Mouse (Mus musculus): ENCODE measurements at regions not wholly inside any gene's neighbourhood (a gene's known extent, or its start where the extent isn't known, plus 50 kb on each side); places are given as distances from the start of the nearest gene placed in this dataset.

DNA sequence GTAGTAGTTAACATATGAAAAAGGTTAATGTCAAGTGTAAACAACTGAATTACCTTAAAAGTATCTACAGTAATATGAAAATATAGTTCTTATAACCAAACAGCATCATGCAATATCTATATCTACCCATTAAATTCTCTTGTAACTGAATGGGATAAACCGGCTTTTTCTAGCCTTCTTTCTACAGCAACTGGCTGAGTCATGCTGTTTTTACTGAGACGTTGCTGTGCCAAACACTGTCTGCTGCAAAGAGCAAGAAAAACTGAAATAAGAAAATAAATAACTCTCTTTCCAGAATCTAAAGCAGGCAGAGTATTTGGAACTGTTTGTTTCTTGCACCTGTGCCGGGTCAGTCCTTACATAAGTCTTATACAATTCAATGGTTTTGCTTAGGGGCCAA lies 74.0 kb downstream of the Nxf2 start:
- DNase-seq (ENCODE audit: low spot score in 2 of 2): no peak

DNA sequence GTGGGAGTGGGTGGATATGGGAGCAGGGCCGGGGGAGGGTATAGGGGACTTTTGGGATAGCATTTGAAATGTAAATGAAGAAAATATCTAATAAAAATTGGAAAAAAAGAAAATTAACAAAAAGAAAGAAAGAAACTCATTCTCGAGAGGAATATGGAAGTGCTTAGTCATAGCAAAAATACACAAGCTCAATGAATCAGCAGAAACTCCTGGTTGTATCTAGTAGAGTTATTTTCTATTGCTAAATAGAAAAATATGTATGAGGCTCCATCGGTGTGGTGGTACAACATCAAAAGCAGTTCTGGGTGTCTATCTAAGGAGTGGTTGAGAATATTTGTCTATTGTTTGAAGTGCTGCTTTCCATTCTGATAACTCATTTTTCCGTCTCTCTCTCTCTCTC lies 74.9 kb downstream of the Nxf2 start:
- DNase-seq (ENCODE audit: low spot score in 2 of 2): no peak

DNA sequence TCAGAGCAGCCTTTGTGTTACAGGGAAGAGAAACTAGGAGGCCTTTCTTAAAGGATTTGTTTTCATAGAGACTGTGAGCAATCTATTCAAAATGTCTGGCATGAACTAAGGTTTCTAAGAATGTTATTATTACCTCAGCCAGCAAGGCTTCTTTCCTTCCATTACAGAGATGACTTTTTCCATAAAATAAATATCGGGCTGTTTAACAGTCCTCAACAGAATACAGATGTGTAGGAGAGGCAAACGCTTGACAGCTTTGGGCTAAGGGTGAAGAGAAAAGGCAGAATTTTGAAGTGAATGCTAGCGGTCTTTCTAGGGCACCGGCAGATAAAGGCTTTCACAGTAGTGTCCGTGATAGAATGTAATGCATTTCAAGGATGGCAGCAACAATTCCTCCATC lies 73.3 kb upstream of the Armcx2 start:
- no peak for DNase-seq (ENCODE audit: low spot score in 2 of 2)

DNA sequence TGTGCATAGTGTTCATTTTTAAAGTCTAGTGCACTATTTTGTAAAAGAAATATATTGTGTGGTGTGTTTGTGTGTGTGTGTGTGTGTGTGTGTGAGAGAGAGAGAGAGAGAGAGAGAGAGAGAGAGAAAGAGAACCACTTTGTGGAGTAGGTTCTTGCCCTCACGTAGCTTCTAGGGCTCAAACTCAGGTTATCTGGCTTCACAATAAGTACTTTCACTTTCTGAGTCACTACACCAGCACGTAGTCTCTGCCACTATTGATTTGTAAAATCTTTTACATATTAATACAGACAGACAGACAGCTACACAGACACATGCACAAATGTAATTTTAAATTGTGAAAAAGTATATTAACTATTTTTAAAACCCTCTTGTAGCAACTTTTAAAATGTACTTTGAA lies 70.9 kb upstream of the Armcx2 start:
- DNase-seq (ENCODE audit: low spot score in 2 of 2): no peak

DNA sequence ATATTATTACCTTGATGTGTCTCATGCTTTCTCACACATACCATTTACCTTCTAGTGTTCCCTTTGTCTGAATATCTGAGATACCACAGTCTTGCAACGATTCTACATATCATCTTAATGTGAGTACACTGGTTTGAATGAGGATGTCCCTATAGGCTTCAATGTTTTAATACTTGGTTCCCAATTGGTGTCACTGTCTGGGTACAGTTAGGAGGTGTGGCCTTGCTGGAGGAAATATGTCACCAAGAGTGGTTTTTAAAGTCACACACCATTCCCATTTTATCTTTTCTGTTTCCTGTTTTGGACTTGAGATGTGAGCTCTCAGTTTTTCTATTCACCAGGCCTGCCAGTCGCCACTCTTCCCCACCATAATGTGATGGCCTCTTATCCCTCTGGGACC lies 69.8 kb upstream of the Armcx2 start:
- DNase-seq (ENCODE audit: low spot score in 2 of 2): no peak

DNA sequence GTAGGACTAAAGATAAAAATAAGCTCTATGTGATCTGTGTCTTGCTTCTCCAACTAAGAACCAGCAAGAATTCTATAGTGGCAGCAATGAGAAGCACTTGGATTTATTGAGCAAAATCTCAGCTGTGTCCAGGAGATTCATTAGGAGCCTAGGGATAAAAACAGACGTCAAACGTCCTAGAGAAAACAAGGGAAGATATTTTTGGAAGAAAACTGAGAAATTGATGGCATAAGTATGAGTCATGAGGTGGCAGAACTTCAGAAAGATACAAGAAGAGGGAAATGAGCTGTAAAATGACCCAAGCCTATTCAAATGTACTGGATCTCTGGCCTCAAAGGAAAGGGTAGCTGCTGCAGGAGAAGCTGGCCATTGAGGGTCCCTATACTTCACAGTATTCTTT lies 65.7 kb upstream of the Armcx2 start:
- no peak for DNase-seq (ENCODE audit: low spot score in 2 of 2)

DNA sequence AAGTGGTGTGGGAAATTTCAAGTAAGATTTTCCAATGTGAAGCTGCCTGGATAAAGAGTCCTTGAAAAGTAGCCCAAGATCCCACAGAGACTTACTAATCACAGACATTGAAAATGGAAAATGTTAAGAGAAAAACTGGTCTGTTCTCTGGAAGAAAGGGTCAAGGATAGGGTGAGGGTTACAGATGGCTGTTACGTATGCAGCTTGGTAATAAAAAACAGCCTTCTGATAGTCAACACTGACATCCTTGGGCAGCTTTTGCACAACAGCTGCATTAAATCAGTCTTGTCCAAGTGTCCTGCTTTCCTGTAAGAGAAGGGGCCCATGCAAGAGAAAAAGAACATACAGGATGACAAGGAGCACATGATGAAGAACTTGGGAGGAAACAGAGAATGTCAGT lies 64.6 kb upstream of the Armcx2 start:
- peak in 1 of 2 experiments; percentile 5 for DNase-seq (ENCODE audit: low spot score in 2 of 2)

DNA sequence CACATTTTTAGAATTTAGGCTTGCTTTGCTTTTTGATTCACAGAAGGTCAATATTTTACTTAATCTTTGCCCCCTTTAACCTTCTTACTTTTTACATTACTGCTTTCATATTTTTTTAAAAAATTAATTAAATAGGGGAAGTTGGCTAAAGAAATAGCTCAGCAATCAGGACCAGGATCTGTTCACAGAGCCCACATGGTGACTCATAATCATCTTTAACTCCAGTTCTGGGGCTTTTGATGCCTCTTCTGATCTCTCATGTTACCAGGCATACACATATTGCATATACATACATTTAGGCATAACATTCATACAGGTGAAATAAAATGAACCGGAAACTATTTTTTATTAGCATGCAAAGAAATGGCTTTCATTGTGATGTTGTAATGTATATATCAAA lies 52.6 kb upstream of the Armcx2 start:
- DNase-seq (ENCODE audit: low spot score in 2 of 2): no peak
